Mouse (Mus musculus): ENCODE data around the gene Glrp1. TPM values are rescaled to one million over a fixed set of nuclear protein-coding genes. Genes with fewer than 3 reads are reported as not detected.

The Glrp1 gene
- polyA plus RNA-seq, 1 experiment: 0.04 TPM

GRCm38 (mm10) chr1:88543608-88544007 is 33.7 kb upstream of the Glrp1 start:
- 88% methylated on average over 4 of the region's 4 CpGs for WGBS

GRCm38 (mm10) chr1:88539823-88540222 is 30.0 kb upstream of the Glrp1 start:
- no peak for TF ChIP-seq CTCF (IDR thresholded peaks at IDR 0.05; ENCODE audit: borderline replicate concordance, control insufficient read depth, extremely low read depth, insufficient read depth, low read length, poor library complexity)
- TF ChIP-seq POLR2A (IDR thresholded peaks at IDR 0.05; ENCODE audit: control insufficient read depth, extremely low read depth, insufficient read depth, low read length, poor library complexity): no peak
- Histone ChIP-seq H3K27ac (ENCODE audit: control insufficient read depth, insufficient read depth, low read length) (no peak overlapping the region), H3K4me3 (ENCODE audit: control insufficient read depth, insufficient read depth, low read length) (no peak overlapping the region), H3K36me3 (ENCODE audit: control insufficient read depth, insufficient read depth, low read length) (no peaks in the 10 kb centered on the region), H3K27me3 (ENCODE audit: control insufficient read depth, insufficient read depth, low read length) (no peaks in the 10 kb centered on the region), H3K4me1 (replicated peaks; ENCODE audit: control insufficient read depth, insufficient read depth, low read length) (peaks cover 7% of the 10 kb centered on the region)
- no peak for DNase-seq
- WGBS: 91% methylated on average over 3 of the region's 3 CpGs

More at GRCm38 (mm10) chr1:88543608-88544007, 33.7 kb upstream of the Glrp1 start:
- Histone ChIP-seq H3K4me3 (ENCODE audit: control insufficient read depth, insufficient read depth, low read length) (no peak overlapping the region), H3K27me3 (ENCODE audit: control insufficient read depth, insufficient read depth, low read length) (no peaks in the 10 kb centered on the region), H3K4me1 (replicated peaks; ENCODE audit: control insufficient read depth, insufficient read depth, low read length) (peaks cover 6% of the 10 kb centered on the region), H3K36me3 (ENCODE audit: control insufficient read depth, insufficient read depth, low read length) (no peaks in the 10 kb centered on the region), H3K27ac (ENCODE audit: control insufficient read depth, insufficient read depth, low read length) (no peak overlapping the region)
- TF ChIP-seq CTCF (IDR thresholded peaks at IDR 0.05; ENCODE audit: borderline replicate concordance, control insufficient read depth, extremely low read depth, insufficient read depth, low read length, poor library complexity) (no peak), POLR2A (IDR thresholded peaks at IDR 0.05; ENCODE audit: control insufficient read depth, extremely low read depth, insufficient read depth, low read length, poor library complexity) (no peak)
- no peak for DNase-seq

- Histone ChIP-seq H3K36me3 (ENCODE audit: control insufficient read depth, insufficient read depth, low read length) (no peaks in the 10 kb centered on the region), H3K27ac (ENCODE audit: control insufficient read depth, insufficient read depth, low read length) (no peak overlapping the region), H3K27me3 (ENCODE audit: control insufficient read depth, insufficient read depth, low read length) (no peaks in the 10 kb centered on the region), H3K4me1 (replicated peaks; ENCODE audit: control insufficient read depth, insufficient read depth, low read length) (peaks cover 7% of the 10 kb centered on the region), H3K4me3 (ENCODE audit: control insufficient read depth, insufficient read depth, low read length) (no peak overlapping the region)
- TF ChIP-seq POLR2A (IDR thresholded peaks at IDR 0.05; ENCODE audit: control insufficient read depth, extremely low read depth, insufficient read depth, low read length, poor library complexity): no peak
- TF ChIP-seq CTCF (IDR thresholded peaks at IDR 0.05; ENCODE audit: borderline replicate concordance, control insufficient read depth, extremely low read depth, insufficient read depth, low read length, poor library complexity): no peak
- no peak for DNase-seq
- 94% methylated on average over 7 of the region's 7 CpGs for WGBS
Measured at GRCm38 (mm10) chr1:88539256-88539655, 29.4 kb upstream of the Glrp1 start.

- Histone ChIP-seq H3K27ac (ENCODE audit: control insufficient read depth, insufficient read depth, low read length) (no peak overlapping the region), H3K4me1 (replicated peaks; ENCODE audit: control insufficient read depth, insufficient read depth, low read length) (peaks cover 7% of the 10 kb centered on the region), H3K36me3 (ENCODE audit: control insufficient read depth, insufficient read depth, low read length) (no peaks in the 10 kb centered on the region), H3K4me3 (ENCODE audit: control insufficient read depth, insufficient read depth, low read length) (no peak overlapping the region), H3K27me3 (ENCODE audit: control insufficient read depth, insufficient read depth, low read length) (no peaks in the 10 kb centered on the region)
- DNase-seq: no peak
- 62% methylated on average over 1 of the region's 1 CpGs for WGBS
- TF ChIP-seq POLR2A (IDR thresholded peaks at IDR 0.05; ENCODE audit: control insufficient read depth, extremely low read depth, insufficient read depth, low read length, poor library complexity) (no peak), CTCF (IDR thresholded peaks at IDR 0.05; ENCODE audit: borderline replicate concordance, control insufficient read depth, extremely low read depth, insufficient read depth, low read length, poor library complexity) (no peak)
Measured at GRCm38 (mm10) chr1:88536308-88536707, 26.4 kb upstream of the Glrp1 start.

GRCm38 (mm10) chr1:88534091-88534490 is 24.2 kb upstream of the Glrp1 start:
- H3K27me3 ChIP-seq (ENCODE audit: control insufficient read depth, insufficient read depth, low read length): no peaks in the 10 kb centered on the region
- no peak overlapping the region for H3K4me3 ChIP-seq (ENCODE audit: control insufficient read depth, insufficient read depth, low read length)
- no peaks in the 10 kb centered on the region for H3K36me3 ChIP-seq (ENCODE audit: control insufficient read depth, insufficient read depth, low read length)
- WGBS: 54% methylated on average over 5 of the region's 5 CpGs
- TF ChIP-seq CTCF (IDR thresholded peaks at IDR 0.05; ENCODE audit: borderline replicate concordance, control insufficient read depth, extremely low read depth, insufficient read depth, low read length, poor library complexity) (no peak), POLR2A (IDR thresholded peaks at IDR 0.05; ENCODE audit: control insufficient read depth, extremely low read depth, insufficient read depth, low read length, poor library complexity) (no peak)
- no peak overlapping the region for H3K27ac ChIP-seq (ENCODE audit: control insufficient read depth, insufficient read depth, low read length)
- no peak for DNase-seq
- peaks cover 5% of the 10 kb centered on the region for H3K4me1 ChIP-seq (replicated peaks; ENCODE audit: control insufficient read depth, insufficient read depth, low read length)

- Histone ChIP-seq H3K27me3 (ENCODE audit: control insufficient read depth, insufficient read depth, low read length) (no peaks in the 10 kb centered on the region), H3K27ac (ENCODE audit: control insufficient read depth, insufficient read depth, low read length) (no peak overlapping the region), H3K4me1 (replicated peaks; ENCODE audit: control insufficient read depth, insufficient read depth, low read length) (no peaks in the 10 kb centered on the region), H3K36me3 (ENCODE audit: control insufficient read depth, insufficient read depth, low read length) (no peaks in the 10 kb centered on the region), H3K4me3 (ENCODE audit: control insufficient read depth, insufficient read depth, low read length) (no peak overlapping the region)
- TF ChIP-seq CTCF (IDR thresholded peaks at IDR 0.05; ENCODE audit: borderline replicate concordance, control insufficient read depth, extremely low read depth, insufficient read depth, low read length, poor library complexity) (no peak), POLR2A (IDR thresholded peaks at IDR 0.05; ENCODE audit: control insufficient read depth, extremely low read depth, insufficient read depth, low read length, poor library complexity) (no peak)
- WGBS: 94% methylated on average over 6 of the region's 6 CpGs
- no peak for DNase-seq
Measured at GRCm38 (mm10) chr1:88526161-88526560, 16.3 kb upstream of the Glrp1 start.

GRCm38 (mm10) chr1:88525622-88526021 is 15.8 kb upstream of the Glrp1 start:
- H3K4me1 ChIP-seq (replicated peaks; ENCODE audit: control insufficient read depth, insufficient read depth, low read length): no peaks in the 10 kb centered on the region
- 64% methylated on average over 3 of the region's 3 CpGs for WGBS
- TF ChIP-seq POLR2A (IDR thresholded peaks at IDR 0.05; ENCODE audit: control insufficient read depth, extremely low read depth, insufficient read depth, low read length, poor library complexity) (no peak), CTCF (IDR thresholded peaks at IDR 0.05; ENCODE audit: borderline replicate concordance, control insufficient read depth, extremely low read depth, insufficient read depth, low read length, poor library complexity) (no peak)
- no peak for DNase-seq
- H3K27ac ChIP-seq (ENCODE audit: control insufficient read depth, insufficient read depth, low read length): no peak overlapping the region
- H3K27me3 ChIP-seq (ENCODE audit: control insufficient read depth, insufficient read depth, low read length): no peaks in the 10 kb centered on the region
- H3K4me3 ChIP-seq (ENCODE audit: control insufficient read depth, insufficient read depth, low read length): no peak overlapping the region
- no peaks in the 10 kb centered on the region for H3K36me3 ChIP-seq (ENCODE audit: control insufficient read depth, insufficient read depth, low read length)
